Mouse (Mus musculus): ENCODE measurements around the gene Atf6b. TPM values are rescaled to one million over a fixed set of nuclear protein-coding genes. Genes with fewer than 3 reads are reported as not detected.

The Atf6b gene
- total and polyA plus RNA-seq, 3 experiments = 45.3 to 101 TPM; not detected in 1

GRCm38 (mm10) chr17:34699575-34700408, 52.8 kb downstream of the Atf6b start:
- Histone ChIP-seq H3K9me3 (replicated peaks; ENCODE audit: insufficient read depth, low read length) (no peaks in the 10 kb centered on the region), H3K4me3 (ENCODE audit: control insufficient read depth in 1 of 2, insufficient read depth in 1 of 2, low read depth in 2 of 2, low read length in 2 of 2) (no peak overlapping the region), H3K27ac (ENCODE audit: control insufficient read depth, low read depth, low read length) (no peak overlapping the region), H3K79me2 (ENCODE audit: control insufficient read depth, insufficient read depth, low read length, poor library complexity) (no peaks in the 10 kb centered on the region), H3K9ac (ENCODE audit: control insufficient read depth, low read depth, low read length, poor library complexity, severe bottlenecking) (no peak overlapping the region), H3K36me3 (ENCODE audit: control insufficient read depth in 1 of 2, insufficient read depth in 2 of 2, low read length in 2 of 2) (no peaks in the 10 kb centered on the region), H3K27me3 (ENCODE audit: control insufficient read depth in 1 of 2, insufficient read depth in 2 of 2, low read length in 2 of 2) (no peaks in the 10 kb centered on the region), H3K4me1 (ENCODE audit: control insufficient read depth in 1 of 2, insufficient read depth in 2 of 2, low read length in 2 of 2) (no peaks in the 10 kb centered on the region)
- TF ChIP-seq ELF1 (IDR thresholded peaks at IDR 0.05; ENCODE audit: low read depth, low read length) (no peak), HCFC1 (IDR thresholded peaks at IDR 0.05; ENCODE audit: low read depth, low read length) (no peak), BHLHE40 (IDR thresholded peaks at IDR 0.05; ENCODE audit: borderline replicate concordance, low read depth, low read length) (no peak), MAZ (IDR thresholded peaks at IDR 0.05; ENCODE audit: low read depth, low read length) (no peak), GATA1 (IDR thresholded peaks at IDR 0.05; ENCODE audit: low read depth, low read length) (no peak), ZKSCAN1 (IDR thresholded peaks at IDR 0.05; ENCODE audit: low read depth, low read length) (no peak), MXI1 (IDR thresholded peaks at IDR 0.05; ENCODE audit: low read depth, low read length) (no peak), ZMIZ1 (IDR thresholded peaks at IDR 0.05; ENCODE audit: low read depth, low read length) (no peak), UBTF (IDR thresholded peaks at IDR 0.05; ENCODE audit: borderline replicate concordance, insufficient read depth, low read depth, low read length) (no peak), MYC (IDR thresholded peaks at IDR 0.05; ENCODE audit: low read depth, low read length) (no peak), POLR2AphosphoS5 (IDR thresholded peaks at IDR 0.05; ENCODE audit: borderline replicate concordance, low read depth, low read length) (no peak), NRF1 (IDR thresholded peaks at IDR 0.05; ENCODE audit: insufficient read depth, low read depth, low read length, poor library complexity, severe bottlenecking) (no peak)
- no peak for DNase-seq (ENCODE audit: low read depth, low spot score)

- Histone ChIP-seq H3K36me3 (ENCODE audit: control insufficient read depth in 1 of 2, insufficient read depth in 2 of 2, low read length in 2 of 2) (no peaks in the 10 kb centered on the region), H3K9ac (ENCODE audit: control insufficient read depth, low read depth, low read length, poor library complexity, severe bottlenecking) (no peak overlapping the region), H3K9me3 (replicated peaks; ENCODE audit: insufficient read depth, low read length) (no peaks in the 10 kb centered on the region), H3K27me3 (ENCODE audit: control insufficient read depth in 1 of 2, insufficient read depth in 2 of 2, low read length in 2 of 2) (no peaks in the 10 kb centered on the region), H3K27ac (ENCODE audit: control insufficient read depth, low read depth, low read length) (no peak overlapping the region), H3K4me1 (ENCODE audit: control insufficient read depth in 1 of 2, insufficient read depth in 2 of 2, low read length in 2 of 2) (no peaks in the 10 kb centered on the region), H3K4me3 (ENCODE audit: control insufficient read depth in 1 of 2, insufficient read depth in 1 of 2, low read depth in 2 of 2, low read length in 2 of 2) (no peak overlapping the region), H3K79me2 (ENCODE audit: control insufficient read depth, insufficient read depth, low read length, poor library complexity) (no peaks in the 10 kb centered on the region)
- no peak for DNase-seq (ENCODE audit: low read depth, low spot score)
- TF ChIP-seq TBP (IDR thresholded peaks at IDR 0.05; ENCODE audit: low read depth, low read length) (no peak), GABPA (IDR thresholded peaks at IDR 0.05; ENCODE audit: low read depth, low read length) (no peak), POLR2AphosphoS5 (IDR thresholded peaks at IDR 0.05; ENCODE audit: borderline replicate concordance, low read depth, low read length) (no peak), KAT2A (conservative IDR thresholded peaks at IDR 0.05; ENCODE audit: low read depth, low read length) (no peak)
Measured at GRCm38 (mm10) chr17:34700671-34701071, 53.7 kb downstream of the Atf6b start.

Other genes with a start within 250 kb of the Atf6b start
- not detected in 2 replicates for gene BC051142, start 248.3 kb upstream of the Atf6b start, total RNA-seq (2012; rRNA removed)
- gene BC051142, start 248.3 kb upstream of the Atf6b start, polyA plus RNA-seq (2012; ENCODE audit: insufficient read depth in 1 of 2, insufficient read length in 2 of 2, low read depth in 1 of 2, low replicate concordance in 2 of 2, missing spikeins in 1 of 2) = under 1 TPM in 1 of 2 experiments, not detected in 1; 0.06 TPM
- not detected in 2 replicates for gene Btnl4, start 169.8 kb upstream of the Atf6b start, total RNA-seq (2012; rRNA removed)
- not detected for gene Btnl4, start 169.8 kb upstream of the Atf6b start, polyA plus RNA-seq (2012; ENCODE audit: insufficient read depth in 1 of 2, insufficient read length in 2 of 2, low read depth in 1 of 2, low replicate concordance in 2 of 2, missing spikeins in 1 of 2)
- not detected in 2 replicates for gene Btnl6, start 129.8 kb upstream of the Atf6b start, total RNA-seq (2012; rRNA removed)
- gene Btnl6, start 129.8 kb upstream of the Atf6b start, polyA plus RNA-seq (2012; ENCODE audit: insufficient read depth in 1 of 2, insufficient read length in 2 of 2, low read depth in 1 of 2, low replicate concordance in 2 of 2, missing spikeins in 1 of 2) = not detected
- gene Notch4, start 82.9 kb upstream of the Atf6b start, total RNA-seq (2012; rRNA removed) = 0.10 and 0.15 TPM in 2 replicates
- 10 to 100 TPM in 1 of 2 experiments, under 1 TPM in 1; 0.33 to 21.9 TPM for gene Notch4, start 82.9 kb upstream of the Atf6b start, polyA plus RNA-seq (2012; ENCODE audit: insufficient read depth in 1 of 2, insufficient read length in 2 of 2, low read depth in 1 of 2, low replicate concordance in 2 of 2, missing spikeins in 1 of 2)
- gene Gpsm3, start 57.3 kb upstream of the Atf6b start, total RNA-seq (2012; rRNA removed) = 10.6 and 12.0 TPM in 2 replicates
- gene Gpsm3, start 57.3 kb upstream of the Atf6b start, polyA plus RNA-seq (2012; ENCODE audit: insufficient read depth in 1 of 2, insufficient read length in 2 of 2, low read depth in 1 of 2, low replicate concordance in 2 of 2, missing spikeins in 1 of 2) = 10 to 100 TPM in 1 of 2 experiments, not detected in 1; 37.8 TPM
- gene Pbx2, start 55.9 kb upstream of the Atf6b start, total RNA-seq (2012; rRNA removed) = 40.3 and 42.4 TPM in 2 replicates
- gene Pbx2, start 55.9 kb upstream of the Atf6b start, polyA plus RNA-seq (2012; ENCODE audit: insufficient read depth in 1 of 2, insufficient read length in 2 of 2, low read depth in 1 of 2, low replicate concordance in 2 of 2, missing spikeins in 1 of 2) = 10 to 100 TPM in 1 of 2 experiments, not detected in 1; 76.7 TPM
- gene Ager, start 49.3 kb upstream of the Atf6b start, total RNA-seq (2012; rRNA removed) = 0.27 and 0.62 TPM in 2 replicates
- gene Ager, start 49.3 kb upstream of the Atf6b start, polyA plus RNA-seq (2012; ENCODE audit: insufficient read depth in 1 of 2, insufficient read length in 2 of 2, low read depth in 1 of 2, low replicate concordance in 2 of 2, missing spikeins in 1 of 2) = 1 to 10 TPM in 1 of 2 experiments, not detected in 1; 3.7 TPM
- 23.5 and 24.8 TPM in 2 replicates for gene Rnf5, start 43.5 kb upstream of the Atf6b start, total RNA-seq (2012; rRNA removed)
- 10 to 100 TPM in 1 of 2 experiments, not detected in 1; 85.1 TPM for gene Rnf5, start 43.5 kb upstream of the Atf6b start, polyA plus RNA-seq (2012; ENCODE audit: insufficient read depth in 1 of 2, insufficient read length in 2 of 2, low read depth in 1 of 2, low replicate concordance in 2 of 2, missing spikeins in 1 of 2)
- gene Agpat1, start 42.9 kb upstream of the Atf6b start, total RNA-seq (2012; rRNA removed) = 81.5 and 85.2 TPM in 2 replicates
- 100 to 1,000 TPM in 1 of 2 experiments, not detected in 1; 153 TPM for gene Agpat1, start 42.9 kb upstream of the Atf6b start, polyA plus RNA-seq (2012; ENCODE audit: insufficient read depth in 1 of 2, insufficient read length in 2 of 2, low read depth in 1 of 2, low replicate concordance in 2 of 2, missing spikeins in 1 of 2)
- 0.56 and 0.89 TPM in 2 replicates for gene Egfl8, start 31.2 kb upstream of the Atf6b start, total RNA-seq (2012; rRNA removed)
- 1 to 10 TPM in 1 of 2 experiments, not detected in 1; 1.6 TPM for gene Egfl8, start 31.2 kb upstream of the Atf6b start, polyA plus RNA-seq (2012; ENCODE audit: insufficient read depth in 1 of 2, insufficient read length in 2 of 2, low read depth in 1 of 2, low replicate concordance in 2 of 2, missing spikeins in 1 of 2)
- gene Ppt2, start 18.6 kb upstream of the Atf6b start, total RNA-seq (2012; rRNA removed) = 20.2 and 29.2 TPM in 2 replicates
- gene Ppt2, start 18.6 kb upstream of the Atf6b start, polyA plus RNA-seq (2012; ENCODE audit: insufficient read depth in 1 of 2, insufficient read length in 2 of 2, low read depth in 1 of 2, low replicate concordance in 2 of 2, missing spikeins in 1 of 2) = 100 to 1,000 TPM in 1 of 2 experiments, 10 to 100 TPM in 1; 67.1 to 147 TPM
- not detected in 2 replicates for gene Prrt1, start 17.6 kb upstream of the Atf6b start, total RNA-seq (2012; rRNA removed)
- 1 to 10 TPM in 1 of 2 experiments, not detected in 1; 1.0 TPM for gene Prrt1, start 17.6 kb upstream of the Atf6b start, polyA plus RNA-seq (2012; ENCODE audit: insufficient read depth in 1 of 2, insufficient read length in 2 of 2, low read depth in 1 of 2, low replicate concordance in 2 of 2, missing spikeins in 1 of 2)
- gene Fkbpl, start 2.4 kb upstream of the Atf6b start, total RNA-seq (2012; rRNA removed) = 4.4 and 7.0 TPM in 2 replicates
- 1 to 10 TPM in 1 of 2 experiments, not detected in 1; 6.4 TPM for gene Fkbpl, start 2.4 kb upstream of the Atf6b start, polyA plus RNA-seq (2012; ENCODE audit: insufficient read depth in 1 of 2, insufficient read length in 2 of 2, low read depth in 1 of 2, low replicate concordance in 2 of 2, missing spikeins in 1 of 2)
- gene Tnxb, start 23.4 kb downstream of the Atf6b start, total RNA-seq (2012; rRNA removed) = 0.16 and 0.27 TPM in 2 replicates
- gene Tnxb, start 23.4 kb downstream of the Atf6b start, polyA plus RNA-seq (2012; ENCODE audit: insufficient read depth in 1 of 2, insufficient read length in 2 of 2, low read depth in 1 of 2, low replicate concordance in 2 of 2, missing spikeins in 1 of 2) = under 1 TPM in 1 of 2 experiments, not detected in 1; 0.28 TPM
- gene C4b, start 96.7 kb downstream of the Atf6b start, total RNA-seq (2012; rRNA removed) = 0.08 TPM in 1 of 2 replicates, not detected in the other
- gene C4b, start 96.7 kb downstream of the Atf6b start, polyA plus RNA-seq (2012; ENCODE audit: insufficient read depth in 1 of 2, insufficient read length in 2 of 2, low read depth in 1 of 2, low replicate concordance in 2 of 2, missing spikeins in 1 of 2) = under 1 TPM in 1 of 2 experiments, not detected in 1; 0.24 TPM
- not detected in 2 replicates for gene Cyp21a1, start 157.4 kb downstream of the Atf6b start, total RNA-seq (2012; rRNA removed)
- not detected for gene Cyp21a1, start 157.4 kb downstream of the Atf6b start, polyA plus RNA-seq (2012; ENCODE audit: insufficient read depth in 1 of 2, insufficient read length in 2 of 2, low read depth in 1 of 2, low replicate concordance in 2 of 2, missing spikeins in 1 of 2)
- 33.6 and 43.3 TPM in 2 replicates for gene Stk19, start 189.8 kb downstream of the Atf6b start, total RNA-seq (2012; rRNA removed)
- gene Stk19, start 189.8 kb downstream of the Atf6b start, polyA plus RNA-seq (2012; ENCODE audit: insufficient read depth in 1 of 2, insufficient read length in 2 of 2, low read depth in 1 of 2, low replicate concordance in 2 of 2, missing spikeins in 1 of 2) = 10 to 100 TPM in 1 of 2 experiments, not detected in 1; 56.5 TPM
- 15.2 and 18.0 TPM in 2 replicates for gene Dxo, start 189.9 kb downstream of the Atf6b start, total RNA-seq (2012; rRNA removed)
- 10 to 100 TPM in 1 of 2 experiments, not detected in 1; 39.7 TPM for gene Dxo, start 189.9 kb downstream of the Atf6b start, polyA plus RNA-seq (2012; ENCODE audit: insufficient read depth in 1 of 2, insufficient read length in 2 of 2, low read depth in 1 of 2, low replicate concordance in 2 of 2, missing spikeins in 1 of 2)
- gene Skiv2l, start 203.1 kb downstream of the Atf6b start, total RNA-seq (2012; rRNA removed) = 29.6 and 34.9 TPM in 2 replicates
- gene Skiv2l, start 203.1 kb downstream of the Atf6b start, polyA plus RNA-seq (2012; ENCODE audit: insufficient read depth in 1 of 2, insufficient read length in 2 of 2, low read depth in 1 of 2, low replicate concordance in 2 of 2, missing spikeins in 1 of 2) = 10 to 100 TPM in 1 of 2 experiments, not detected in 1; 47.0 TPM
- 58.8 and 67.6 TPM in 2 replicates for gene Nelfe, start 203.2 kb downstream of the Atf6b start, total RNA-seq (2012; rRNA removed)
- gene Nelfe, start 203.2 kb downstream of the Atf6b start, polyA plus RNA-seq (2012; ENCODE audit: insufficient read depth in 1 of 2, insufficient read length in 2 of 2, low read depth in 1 of 2, low replicate concordance in 2 of 2, missing spikeins in 1 of 2) = 100 to 1,000 TPM in 1 of 2 experiments, not detected in 1; 192 TPM
- gene Cfb, start 215.4 kb downstream of the Atf6b start, total RNA-seq (2012; rRNA removed) = 0.19 and 0.20 TPM in 2 replicates
- 1 to 10 TPM in 1 of 2 experiments, not detected in 1; 3.1 TPM for gene Cfb, start 215.4 kb downstream of the Atf6b start, polyA plus RNA-seq (2012; ENCODE audit: insufficient read depth in 1 of 2, insufficient read length in 2 of 2, low read depth in 1 of 2, low replicate concordance in 2 of 2, missing spikeins in 1 of 2)
- gene Zbtb12, start 232.3 kb downstream of the Atf6b start, total RNA-seq (2012; rRNA removed) = 6.6 and 7.6 TPM in 2 replicates
- gene Zbtb12, start 232.3 kb downstream of the Atf6b start, polyA plus RNA-seq (2012; ENCODE audit: insufficient read depth in 1 of 2, insufficient read length in 2 of 2, low read depth in 1 of 2, low replicate concordance in 2 of 2, missing spikeins in 1 of 2) = 10 to 100 TPM in 1 of 2 experiments, not detected in 1; 24.3 TPM
- not detected in 2 replicates for gene Gm20547, start 234.9 kb downstream of the Atf6b start, total RNA-seq (2012; rRNA removed)
- gene Gm20547, start 234.9 kb downstream of the Atf6b start, polyA plus RNA-seq (2012; ENCODE audit: insufficient read depth in 1 of 2, insufficient read length in 2 of 2, low read depth in 1 of 2, low replicate concordance in 2 of 2, missing spikeins in 1 of 2) = under 1 TPM in 1 of 2 experiments, not detected in 1; 0.03 TPM

Data from MEL (cell line).